Comparison of ENCODE assay signal across 8 mouse cellular contexts in genomic region chr1:93176525-93177332, GRCm38 (mm10). TPM values are rescaled to one million over a fixed set of nuclear protein-coding genes. Genes with fewer than 3 reads are reported as not detected.
DNase-seq lines count a peak whose midpoint lies in the region; ATAC-seq lines count a peak whose summit lies in the region.
"Had no signal": no experiment of that assay in that cellular context is flagged by ENCODE, and none has a peak within 500 bp of the region (broad histone marks: within the 10 kb centered on the region; RNA-seq: fewer than 3 reads in every experiment).

No protein-coding gene starts in this region.

- H3K27me3 ChIP-seq in forebrain, embryonic 14.5 days (replicated peaks; ENCODE audit: control insufficient read depth, insufficient read depth, low read length) = no peaks in the 10 kb centered on the region
- peaks cover 47% of the 10 kb centered on the region for H3K27me3 ChIP-seq in liver, embryonic 15.5 days
- no peaks in the 10 kb centered on the region; the same call in 1 of the 2 replicates for H3K27me3 ChIP-seq in neural tube, embryonic 15.5 days (replicated peaks)

- no peaks in the 10 kb centered on the region for H3K9me3 ChIP-seq in forebrain, embryonic 14.5 days (replicated peaks; ENCODE audit: control insufficient read depth, low read length)
- H3K9me3 ChIP-seq in liver, embryonic 15.5 days (replicated peaks) = no peaks in the 10 kb centered on the region
- H3K9me3 ChIP-seq in neural tube, embryonic 15.5 days (replicated peaks) = no peaks in the 10 kb centered on the region

- no peak overlapping the region for H3K27ac ChIP-seq in forebrain, embryonic 14.5 days (ENCODE audit: low read depth, low read length)
- no peak overlapping the region for H3K27ac ChIP-seq in liver, embryonic 15.5 days (replicated peaks)
- H3K27ac ChIP-seq in neural tube, embryonic 15.5 days (replicated peaks) = no peak overlapping the region

- H3K9ac ChIP-seq in forebrain, embryonic 14.5 days (ENCODE audit: low read length) = peak overlapping the region; percentile 61
- no peak overlapping the region for H3K9ac ChIP-seq in liver, embryonic 15.5 days
- H3K9ac ChIP-seq in neural tube, embryonic 15.5 days (replicated peaks) = peak overlapping the region; percentile 48

- no peaks in the 10 kb centered on the region for H3K36me3 ChIP-seq in forebrain, embryonic 14.5 days (ENCODE audit: control insufficient read depth, insufficient read depth, low read length)
- no peaks in the 10 kb centered on the region for H3K36me3 ChIP-seq in liver, embryonic 15.5 days (replicated peaks)
- H3K36me3 ChIP-seq in neural tube, embryonic 15.5 days = no peaks in the 10 kb centered on the region

- intact Hi-C loops in heart, postnatal 10 days (cut with DNase I) = loop anchor here (10.0 kb wide), 1 partner anchor 128 kb away; the partner anchor contains the start of gene Mterf4

- peak; percentile 77 for ATAC-seq in forebrain, embryonic 14.5 days
- ATAC-seq in liver, embryonic 15.5 days (ENCODE audit: insufficient read depth) = no peak
- peak; percentile 66; the same call in 1 of the 2 replicates for ATAC-seq in neural tube, embryonic 15.5 days (ENCODE audit: low FRiP score)

- H3K4me2 ChIP-seq in forebrain, embryonic 14.5 days (ENCODE audit: low read length) = peak overlapping the region; percentile 91
- H3K4me2 ChIP-seq in liver, embryonic 15.5 days = peak overlapping the region; percentile 50
- peak overlapping the region; percentile 96 for H3K4me2 ChIP-seq in neural tube, embryonic 15.5 days

- no peaks in the 10 kb centered on the region for H3K4me1 ChIP-seq in forebrain, embryonic 14.5 days (ENCODE audit: control insufficient read depth, insufficient read depth, low read length)
- no peaks in the 10 kb centered on the region for H3K4me1 ChIP-seq in liver, embryonic 15.5 days (replicated peaks)
- peaks cover 14% of the 10 kb centered on the region for H3K4me1 ChIP-seq in neural tube, embryonic 15.5 days

- DNase-seq in brain, adult 2 months (ENCODE audit: low read depth, low spot score) = peak; percentile 66
- peak; percentile 64 for DNase-seq in forebrain, embryonic 14.5 days (ENCODE audit: low spot score)
- peak; percentile 76 to 81 for DNase-seq in heart, postnatal 10 days
- DNase-seq in kidney, postnatal 36 days = peak; percentile 41 to 54
- peak; percentile 46 to 73 for DNase-seq in urinary bladder, postnatal 36 days (ENCODE audit: low spot score in 2 of 2)

- WGBS in forebrain, embryonic 14.5 days = 2% methylated on average over 35 of the region's 44 CpGs
- 3% methylated on average over 44 of the region's 44 CpGs for WGBS in liver, embryonic 15.5 days (ENCODE audit: insufficient replicate concordance)
- WGBS in neural tube, embryonic 15.5 days = 2% methylated on average over 43 of the region's 44 CpGs

- peak overlapping the region; percentile 40 for H3K4me3 ChIP-seq in forebrain, embryonic 14.5 days (ENCODE audit: low read depth, low read length)
- no peak overlapping the region; the same call in 1 of the 2 replicates for H3K4me3 ChIP-seq in liver, embryonic 15.5 days (replicated peaks)
- H3K4me3 ChIP-seq in neural tube, embryonic 15.5 days (replicated peaks) = peak overlapping the region; percentile 44
- H3K4me3 ChIP-seq: erythroblast, embryonic 14.5 days had no signal

RNA-seq across cellular contexts. Expression of gene Crocc2, which starts 8.2 kb away (rescaled TPM):
- 0.19 and 0.56 TPM in 2 replicates for polyA plus RNA-seq in forebrain, embryonic 14.5 days (2014; fragmentation: Nextera tagmentation; extraction: Ambion mirVana)
- total RNA-seq in heart, postnatal 10 days (2021) = under 1 TPM; 0.19 to 0.37 TPM
- 0.03 TPM in 1 of 2 replicates, not detected in the other for polyA plus RNA-seq in liver, embryonic 15.5 days (2015; fragmentation: Nextera tagmentation; extraction: Ambion mirVana)
- 0.23 and 0.32 TPM in 2 replicates for polyA plus RNA-seq in neural tube, embryonic 15.5 days (2015; fragmentation: Nextera tagmentation; extraction: Ambion mirVana)
- polyA plus RNA-seq: erythroblast, embryonic 14.5 days had no signal

RNA-seq across cellular contexts. Expression of gene 2310007B03Rik, which starts 16.0 kb away (rescaled TPM):
- 0.10 and 0.19 TPM in 2 replicates for polyA plus RNA-seq in forebrain, embryonic 14.5 days (2014; fragmentation: Nextera tagmentation; extraction: Ambion mirVana)
- total RNA-seq in heart, postnatal 10 days (2021) = not detected
- polyA plus RNA-seq in liver, embryonic 15.5 days (2015; fragmentation: Nextera tagmentation; extraction: Ambion mirVana) = 0.13 and 0.38 TPM in 2 replicates
- 0.10 and 0.75 TPM in 2 replicates for polyA plus RNA-seq in neural tube, embryonic 15.5 days (2015; fragmentation: Nextera tagmentation; extraction: Ambion mirVana)
- polyA plus RNA-seq: erythroblast, embryonic 14.5 days had no signal

RNA-seq across cellular contexts. Expression of gene Agxt, which starts 41.7 kb away (rescaled TPM):
- not detected in 2 replicates for polyA plus RNA-seq in forebrain, embryonic 14.5 days (2014; fragmentation: Nextera tagmentation; extraction: Ambion mirVana)
- not detected for total RNA-seq in heart, postnatal 10 days (2021)
- polyA plus RNA-seq in liver, embryonic 15.5 days (2015; fragmentation: Nextera tagmentation; extraction: Ambion mirVana) = 12.3 and 14.8 TPM in 2 replicates
- not detected in 2 replicates for polyA plus RNA-seq in neural tube, embryonic 15.5 days (2015; fragmentation: Nextera tagmentation; extraction: Ambion mirVana)

RNA-seq across cellular contexts. Expression of gene Sned1, which starts 58.9 kb away (rescaled TPM):
- polyA plus RNA-seq in forebrain, embryonic 14.5 days (2014; fragmentation: Nextera tagmentation; extraction: Ambion mirVana) = 1.8 and 2.5 TPM in 2 replicates
- 10 to 100 TPM; 11.4 to 17.6 TPM for total RNA-seq in heart, postnatal 10 days (2021)
- 0.21 and 0.30 TPM in 2 replicates for polyA plus RNA-seq in liver, embryonic 15.5 days (2015; fragmentation: Nextera tagmentation; extraction: Ambion mirVana)
- 7.5 and 8.0 TPM in 2 replicates for polyA plus RNA-seq in neural tube, embryonic 15.5 days (2015; fragmentation: Nextera tagmentation; extraction: Ambion mirVana)
- polyA plus RNA-seq: erythroblast, embryonic 14.5 days had no signal

Comparison
In these comparisons a context has a peak if more than half of its experiments do, and no peak if none do; other contexts are left out.
1. RNA of gene Agxt, which starts 41.7 kb away (polyA plus RNA-seq): 12.3 to 14.8 TPM in liver, embryonic 15.5 days; not detected in forebrain, embryonic 14.5 days and not detected in neural tube, embryonic 15.5 days; every median in the first group is over 10 times any median in the second.
2. Peak in every context shown above with its lines, with median percentiles within 50 percentile points of each other: DNase-seq and H3K4me2 ChIP-seq.